Mouse (Mus musculus) kidney, embryonic 15.5 days (tissue): ENCODE results near the gene Gmpr2. TPM values are rescaled to one million over a fixed set of nuclear protein-coding genes. Genes with fewer than 3 reads are reported as not detected.

ENCODE experiments used
- ATAC-seq: fragments of 200-750 bp; cut with Nextera tagmentation; replicated peaks from 2 replicates; pipeline ENCODE4 v1.8.0; 2017; ENCODE audit warnings: moderate TSS enrichment; ENCODE audit not compliant: low FRiP score
- H3K27ac ChIP-seq: fragments of 300-500 bp; sonication (generic); 2 replicates; pipeline ENCODE4 v1.5.1; 2015; ENCODE audit warnings: mild to moderate bottlenecking, inconsistent platforms
- H3K27me3 ChIP-seq: fragments of 300-500 bp; sonication (generic); 2 replicates; pipeline ENCODE4 v1.6.1; 2015; ENCODE audit warnings: inconsistent platforms
- H3K36me3 ChIP-seq: fragments of 300-500 bp; sonication (generic); 2 replicates; pipeline ENCODE4 v1.6.1; 2015; ENCODE audit warnings: inconsistent platforms
- H3K4me1 ChIP-seq: fragments of 300-500 bp; sonication (generic); 2 replicates; pipeline ENCODE4 v1.6.1; 2015; ENCODE audit warnings: inconsistent platforms
- H3K4me2 ChIP-seq: fragments of 300-500 bp; sonication (generic); 2 replicates; pipeline ENCODE4 v1.6.1; 2015; ENCODE audit warnings: moderate library complexity, mild to moderate bottlenecking, inconsistent platforms
- H3K4me3 ChIP-seq: fragments of 300-500 bp; sonication (generic); replicated peaks from 2 replicates; pipeline ENCODE4 v1.5.1; 2015; ENCODE audit warnings: mild to moderate bottlenecking, inconsistent platforms
- H3K9ac ChIP-seq: fragments of 300-500 bp; sonication (generic); 2 replicates; pipeline ENCODE4 v1.6.1; 2015; ENCODE audit warnings: mild to moderate bottlenecking, inconsistent platforms
- H3K9me3 ChIP-seq: fragments of 300-500 bp; sonication (generic); replicated peaks from 2 replicates; pipeline ENCODE4 v1.6.1; 2016; ENCODE audit warnings: inconsistent platforms
- WGBS: fragments of 180-500 bp; shearing (Covaris S2); methylation state at CpG from one replicate; pipeline ENCODE4 v1.1.7; 2015; ENCODE audit warnings: mixed read lengths; 5-methylcytosine and 5-hydroxymethylcytosine counted together
- polyA plus RNA-seq: library from polyadenylated mRNA; unstranded; fragments of >200 nt; fragmentation: Nextera tagmentation; extraction: Ambion mirVana; gene quantifications from 2 replicates; pipeline ENCODE4 v1.2.1, GENCODE M21; 2015

The Gmpr2 gene
- polyA plus RNA-seq, 1 experiment from 2014 or later, result 72.6 TPM

DNA sequence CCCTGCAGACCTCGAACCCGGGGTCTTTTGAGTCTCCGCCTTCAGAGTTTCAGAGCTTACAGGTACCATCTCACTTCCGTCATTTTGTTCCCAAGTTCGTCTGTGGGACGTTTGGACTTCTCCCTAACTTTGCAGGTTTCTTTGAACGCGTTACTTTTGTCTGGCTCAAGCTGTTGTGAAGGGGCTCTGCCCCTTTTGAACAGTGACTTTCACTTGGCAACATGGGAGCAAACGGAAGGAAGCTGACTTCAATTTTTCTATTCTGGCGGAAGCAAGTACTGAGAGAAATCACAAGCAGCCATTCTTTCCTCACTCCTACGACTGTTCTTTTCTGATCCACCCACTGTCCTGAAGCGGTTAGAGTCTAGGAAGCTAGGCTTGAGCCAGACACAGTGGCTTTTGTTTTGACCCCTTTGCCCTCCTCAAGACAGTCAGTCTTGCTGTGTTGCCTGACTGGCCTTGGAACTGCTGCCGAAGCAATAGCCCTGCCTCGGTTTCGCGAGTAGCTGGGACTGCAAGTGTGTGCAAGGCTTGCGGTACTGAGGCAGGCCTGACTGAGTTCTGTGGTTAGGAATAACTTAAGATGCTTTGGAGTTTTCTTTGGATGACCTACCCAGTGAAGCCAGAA lies 27.4 kb upstream of the Gmpr2 start:
- peaks cover 24% of the 10 kb centered on the region for H3K4me1 ChIP-seq
- H3K36me3 ChIP-seq, result peaks cover 36% of the 10 kb centered on the region
- peak overlapping the region; percentile 71 for H3K4me3 ChIP-seq
- 19% methylated on average over 17 of the region's 17 CpGs for WGBS
- H3K9ac ChIP-seq, result peak overlapping the region; percentile 96
- no peak for ATAC-seq
- H3K4me2 ChIP-seq, result peak overlapping the region; percentile 63
- peak overlapping the region; percentile 93 for H3K27ac ChIP-seq
- H3K27me3 ChIP-seq, result no peaks in the 10 kb centered on the region
- H3K9me3 ChIP-seq, result no peaks in the 10 kb centered on the region

DNA sequence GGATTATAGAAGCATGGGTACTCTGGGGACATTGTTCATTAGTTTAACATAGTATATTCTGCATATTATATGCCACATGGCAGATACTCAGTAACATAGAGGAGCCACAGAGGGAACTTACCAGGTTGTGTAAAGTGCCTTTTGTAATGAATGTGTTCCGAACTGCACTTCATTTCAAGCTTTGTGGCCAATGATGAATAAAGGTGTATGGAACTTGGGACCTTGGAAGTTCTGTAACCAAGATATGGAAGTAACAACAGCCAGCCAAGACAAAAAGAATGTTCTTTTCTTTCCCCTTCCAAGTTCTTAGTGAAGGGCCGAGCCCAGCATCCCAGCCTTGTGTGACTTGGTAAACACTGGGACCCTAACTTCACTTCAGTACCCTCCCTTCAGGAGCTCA lies 21.9 kb upstream of the Gmpr2 start, which contains the start of gene Tssk4:
TSS of gene Tssk4 (plus strand) at position 301 of the 400 bp plus-strand sequence.
- no peaks in the 10 kb centered on the region for H3K9me3 ChIP-seq
- no peak within 1 kb of the TSS for H3K4me3 ChIP-seq
- no peaks in the 10 kb centered on the region for H3K27me3 ChIP-seq
- ATAC-seq, result no peak
- H3K9ac ChIP-seq, result no peak within 1 kb of the TSS
- H3K4me2 ChIP-seq, result no peak within 1 kb of the TSS
- H3K36me3 ChIP-seq, result peaks cover 11% of the 10 kb centered on the region
- 93% methylated on average over 2 of the region's 2 CpGs for WGBS
- peaks cover 5% of the 10 kb centered on the region for H3K4me1 ChIP-seq
- no peak within 1 kb of the TSS for H3K27ac ChIP-seq

DNA sequence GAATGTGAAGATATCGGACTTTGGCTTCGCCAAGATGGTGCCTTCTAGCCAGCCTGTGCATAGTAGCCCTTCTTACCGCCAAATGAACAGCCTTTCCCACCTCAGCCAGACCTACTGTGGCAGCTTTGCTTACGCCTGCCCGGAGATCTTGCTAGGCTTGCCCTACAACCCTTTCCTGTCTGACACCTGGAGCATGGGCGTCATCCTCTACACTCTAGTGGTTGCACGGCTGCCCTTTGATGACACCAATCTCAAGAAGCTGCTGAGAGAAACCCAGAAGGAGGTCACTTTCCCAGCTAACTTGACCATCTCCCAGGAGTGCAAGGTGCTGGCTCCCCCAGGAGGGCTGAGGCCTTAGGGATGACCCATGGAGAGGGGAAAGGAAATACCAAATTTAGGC lies 20.2 kb upstream of the Gmpr2 start:
- ATAC-seq, result no peak
- H3K27me3 ChIP-seq, result no peaks in the 10 kb centered on the region
- H3K9me3 ChIP-seq, result no peaks in the 10 kb centered on the region
- H3K4me2 ChIP-seq, result no peak overlapping the region
- H3K4me1 ChIP-seq, result no peaks in the 10 kb centered on the region
- WGBS, result 90% methylated on average over 7 of the region's 7 CpGs
- H3K27ac ChIP-seq, result no peak overlapping the region
- peaks cover 6% of the 10 kb centered on the region for H3K36me3 ChIP-seq
- H3K9ac ChIP-seq, result no peak overlapping the region
- H3K4me3 ChIP-seq, result no peak overlapping the region

DNA sequence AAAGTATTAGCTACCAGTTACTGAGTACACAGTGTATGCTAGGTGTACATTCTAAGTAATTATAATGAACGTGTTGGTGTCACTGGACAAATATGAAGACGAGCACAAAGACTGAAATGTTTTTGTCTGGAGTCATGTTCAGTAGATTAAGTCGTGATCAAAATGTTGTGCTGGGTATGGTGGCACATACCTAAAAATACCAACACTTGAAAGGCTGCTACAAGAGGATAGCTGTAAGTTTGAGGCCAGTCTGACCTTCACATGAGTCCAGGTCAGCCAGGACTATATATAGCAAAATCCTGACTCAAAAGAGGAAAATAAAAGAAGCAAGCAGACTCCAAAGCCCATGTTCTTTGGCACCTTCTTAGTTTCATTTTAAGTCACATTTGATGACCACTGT lies 14.8 kb upstream of the Gmpr2 start:
- H3K9me3 ChIP-seq, result no peaks in the 10 kb centered on the region
- no peak overlapping the region for H3K27ac ChIP-seq
- peaks cover 17% of the 10 kb centered on the region for H3K4me1 ChIP-seq
- H3K27me3 ChIP-seq, result no peaks in the 10 kb centered on the region
- no peak overlapping the region for H3K4me3 ChIP-seq
- 87% methylated on average over 3 of the region's 3 CpGs for WGBS
- H3K9ac ChIP-seq, result no peak overlapping the region
- no peak for ATAC-seq
- H3K36me3 ChIP-seq, result peaks cover 27% of the 10 kb centered on the region
- no peak overlapping the region for H3K4me2 ChIP-seq

DNA sequence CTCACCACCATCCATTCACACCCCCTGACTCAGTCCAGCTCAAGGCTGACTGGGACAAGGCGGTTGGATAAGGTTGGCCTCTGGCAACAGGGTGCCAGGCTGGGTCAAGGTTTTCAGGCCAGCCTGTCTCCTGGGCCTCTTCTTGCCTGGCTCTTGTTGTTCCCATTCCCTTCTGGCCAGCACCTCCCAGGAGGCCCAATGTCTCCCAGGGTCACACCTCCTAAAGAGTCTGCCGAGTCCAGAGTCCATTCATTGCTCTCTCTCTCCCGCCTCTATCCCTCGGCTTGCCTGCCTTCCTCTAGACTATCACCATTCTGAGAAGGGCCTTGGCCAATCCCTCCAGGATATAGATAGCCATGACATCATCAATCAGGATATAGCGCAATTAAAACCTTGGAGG lies 13.7 kb upstream of the Gmpr2 start:
- H3K9me3 ChIP-seq, result no peaks in the 10 kb centered on the region
- 91% methylated on average over 5 of the region's 5 CpGs for WGBS
- peaks cover 17% of the 10 kb centered on the region for H3K4me1 ChIP-seq
- H3K4me3 ChIP-seq, result no peak overlapping the region
- no peaks in the 10 kb centered on the region for H3K27me3 ChIP-seq
- no peak for ATAC-seq
- peaks cover 35% of the 10 kb centered on the region for H3K36me3 ChIP-seq
- H3K27ac ChIP-seq, result no peak overlapping the region
- no peak overlapping the region for H3K4me2 ChIP-seq
- no peak overlapping the region for H3K9ac ChIP-seq

DNA sequence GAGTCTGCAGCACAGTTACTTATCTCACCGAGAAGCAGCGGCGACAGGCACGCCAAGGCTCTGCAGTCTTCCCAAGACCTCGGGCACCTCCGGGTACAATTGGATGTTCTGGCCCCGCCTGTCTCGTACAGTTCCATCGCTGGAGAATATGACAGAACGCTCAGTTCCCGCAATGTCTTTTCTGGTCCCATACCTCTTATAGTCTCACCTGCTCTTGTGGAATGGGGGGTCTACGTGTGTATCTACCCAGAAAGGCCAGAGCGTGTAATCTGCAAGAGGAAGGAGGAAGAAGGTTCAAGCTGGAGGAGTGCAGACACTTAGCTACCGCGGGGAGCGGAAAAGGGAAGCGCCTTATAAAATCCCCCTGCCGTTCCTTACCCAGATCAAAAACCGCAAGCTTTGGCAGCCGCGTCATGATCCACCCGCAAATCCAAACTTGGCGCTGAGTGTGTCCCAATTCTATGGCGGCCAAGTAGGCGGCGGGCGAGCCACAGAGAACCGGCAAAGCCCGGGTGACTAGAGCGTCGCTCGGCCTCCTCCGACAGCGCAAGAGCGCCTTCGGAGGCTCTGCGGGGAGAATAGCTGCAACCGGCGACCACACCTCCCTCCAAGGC lies 11.7 kb upstream of the Gmpr2 start, which contains the start of gene Mdp1:
TSS of gene Mdp1 (minus strand) at position 549 of the 614 bp plus-strand sequence.
- ATAC-seq, result peak; percentile 95
- Histone ChIP-seq H3K4me2 (peak within 1 kb of the TSS; percentile 59), H3K36me3 (peaks cover 46% of the 10 kb centered on the region), H3K27ac (peak within 1 kb of the TSS; percentile 69), H3K9ac (peak within 1 kb of the TSS; percentile 61), H3K4me1 (peaks cover 17% of the 10 kb centered on the region), H3K4me3 (peak within 1 kb of the TSS; percentile 62), H3K27me3 (no peaks in the 10 kb centered on the region), H3K9me3 (no peaks in the 10 kb centered on the region)
- WGBS, result 0% methylated on average over 39 of the region's 39 CpGs

DNA sequence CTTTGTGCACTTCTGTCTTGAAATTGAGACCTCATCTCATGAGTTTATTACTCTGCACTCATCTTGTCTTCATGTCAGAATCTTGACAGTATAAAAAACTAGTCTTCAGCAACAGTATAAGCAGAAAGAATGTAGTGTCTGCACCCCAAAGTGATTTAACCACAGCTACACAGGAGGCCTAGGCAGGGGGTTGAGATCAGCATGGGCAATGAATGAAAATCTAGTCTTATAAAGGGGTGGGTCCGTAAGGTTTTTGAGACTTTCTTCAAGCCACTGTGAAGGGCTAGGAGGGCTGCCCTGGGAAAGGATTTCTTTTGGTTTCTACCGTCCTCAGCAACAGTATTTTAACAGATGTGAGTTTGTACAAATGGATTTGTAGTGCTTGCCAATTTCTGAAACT lies 11.1 kb upstream of the Gmpr2 start:
- ATAC-seq, result peak; percentile 20; the same call in 1 of the 2 replicates
- Histone ChIP-seq H3K4me3 (peak overlapping the region; percentile 62), H3K9ac (no peak overlapping the region)

DNA sequence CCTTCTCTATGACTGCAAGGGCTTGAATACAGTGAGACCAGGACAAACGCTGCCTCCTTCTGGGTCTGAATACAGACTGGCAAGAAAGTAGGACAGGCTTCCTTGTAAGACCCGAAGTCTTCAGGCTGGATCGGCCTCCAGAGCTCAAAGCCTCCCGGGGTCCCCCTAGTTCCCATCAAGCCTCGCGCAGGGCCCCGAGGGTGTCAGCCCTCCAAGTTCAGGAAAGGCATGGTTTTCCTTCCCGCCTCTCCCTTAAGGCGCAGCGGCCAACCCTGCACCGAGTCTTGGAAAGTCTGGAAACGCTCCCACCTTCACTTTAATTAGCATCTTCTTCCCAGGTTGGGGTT lies 282 bp upstream of the Gmpr2 start:
- no peaks in the 10 kb centered on the region for H3K9me3 ChIP-seq
- peak overlapping the region; percentile 88 for H3K9ac ChIP-seq
- H3K27me3 ChIP-seq, result no peaks in the 10 kb centered on the region
- 0% methylated on average over 12 of the region's 12 CpGs for WGBS
- H3K4me3 ChIP-seq, result peak overlapping the region; percentile 76
- H3K36me3 ChIP-seq, result peaks cover 36% of the 10 kb centered on the region
- peak overlapping the region; percentile 79 for H3K4me2 ChIP-seq
- ATAC-seq, result peak; percentile 58
- H3K4me1 ChIP-seq, result peaks cover 21% of the 10 kb centered on the region
- peak overlapping the region; percentile 90 for H3K27ac ChIP-seq

More for the DNA sequence above, 11.1 kb upstream of the Gmpr2 start:
- H3K4me1 ChIP-seq, result peaks cover 17% of the 10 kb centered on the region
- peak overlapping the region; percentile 59 for H3K4me2 ChIP-seq
- 52% methylated on average over 2 of the region's 2 CpGs for WGBS
- 0 out of 2 replicates have a peak overlapping the region, but pooled peaks have one; percentile 69 for H3K27ac ChIP-seq
- no peaks in the 10 kb centered on the region for H3K27me3 ChIP-seq
- H3K9me3 ChIP-seq, result no peaks in the 10 kb centered on the region
- H3K36me3 ChIP-seq, result peaks cover 52% of the 10 kb centered on the region

DNA sequence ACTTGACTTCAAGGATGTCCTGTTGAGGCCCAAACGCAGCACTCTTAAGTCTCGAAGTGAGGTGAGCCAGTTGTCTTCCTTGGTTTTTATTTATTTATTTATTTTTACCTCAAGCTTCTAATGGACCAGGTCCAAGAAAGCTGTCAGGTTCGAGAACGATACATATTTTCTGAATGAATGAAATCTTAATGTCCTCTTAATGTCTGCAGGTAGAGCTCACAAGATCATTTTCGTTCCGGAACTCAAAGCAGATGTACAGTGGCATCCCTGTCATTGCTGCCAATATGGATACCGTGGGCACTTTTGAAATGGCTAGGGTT lies 960 bp downstream of the Gmpr2 start:
- Histone ChIP-seq H3K4me2 (peak overlapping the region; percentile 79), H3K36me3 (peaks cover 43% of the 10 kb centered on the region), H3K4me1 (peaks cover 21% of the 10 kb centered on the region), H3K4me3 (peak overlapping the region; percentile 76), H3K27ac (peak overlapping the region; percentile 90; the same call in 1 of the 2 replicates), H3K9me3 (no peaks in the 10 kb centered on the region), H3K9ac (peak overlapping the region; percentile 51), H3K27me3 (no peaks in the 10 kb centered on the region)
- 74% methylated on average over 7 of the region's 7 CpGs for WGBS
- ATAC-seq, result no peak

DNA sequence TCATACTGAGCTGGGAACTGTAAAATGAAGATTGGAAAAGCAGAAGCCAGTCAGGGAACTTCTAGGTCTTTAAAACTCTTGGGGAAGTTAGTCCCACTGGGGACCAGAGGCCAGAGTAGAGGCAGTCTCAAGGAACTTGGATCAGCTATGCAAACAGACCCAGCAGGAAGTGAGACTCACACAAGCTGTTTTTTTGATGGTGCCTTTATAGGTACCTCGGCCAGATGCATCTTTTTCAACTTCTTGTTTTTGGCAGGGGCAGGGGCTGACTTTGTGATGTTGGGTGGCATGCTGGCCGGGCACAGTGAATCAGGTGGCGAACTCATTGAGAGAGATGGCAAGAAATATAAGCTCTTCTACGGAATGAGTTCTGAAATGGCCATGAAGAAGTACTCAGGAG lies 5.9 kb downstream of the Gmpr2 start:
- Histone ChIP-seq H3K4me2 (no peak overlapping the region), H3K9me3 (no peaks in the 10 kb centered on the region), H3K4me1 (peaks cover 17% of the 10 kb centered on the region), H3K4me3 (no peak overlapping the region), H3K27ac (no peak overlapping the region), H3K36me3 (peaks cover 55% of the 10 kb centered on the region), H3K27me3 (no peaks in the 10 kb centered on the region), H3K9ac (no peak overlapping the region)
- no peak for ATAC-seq
- WGBS, result 85% methylated on average over 4 of the region's 4 CpGs

DNA sequence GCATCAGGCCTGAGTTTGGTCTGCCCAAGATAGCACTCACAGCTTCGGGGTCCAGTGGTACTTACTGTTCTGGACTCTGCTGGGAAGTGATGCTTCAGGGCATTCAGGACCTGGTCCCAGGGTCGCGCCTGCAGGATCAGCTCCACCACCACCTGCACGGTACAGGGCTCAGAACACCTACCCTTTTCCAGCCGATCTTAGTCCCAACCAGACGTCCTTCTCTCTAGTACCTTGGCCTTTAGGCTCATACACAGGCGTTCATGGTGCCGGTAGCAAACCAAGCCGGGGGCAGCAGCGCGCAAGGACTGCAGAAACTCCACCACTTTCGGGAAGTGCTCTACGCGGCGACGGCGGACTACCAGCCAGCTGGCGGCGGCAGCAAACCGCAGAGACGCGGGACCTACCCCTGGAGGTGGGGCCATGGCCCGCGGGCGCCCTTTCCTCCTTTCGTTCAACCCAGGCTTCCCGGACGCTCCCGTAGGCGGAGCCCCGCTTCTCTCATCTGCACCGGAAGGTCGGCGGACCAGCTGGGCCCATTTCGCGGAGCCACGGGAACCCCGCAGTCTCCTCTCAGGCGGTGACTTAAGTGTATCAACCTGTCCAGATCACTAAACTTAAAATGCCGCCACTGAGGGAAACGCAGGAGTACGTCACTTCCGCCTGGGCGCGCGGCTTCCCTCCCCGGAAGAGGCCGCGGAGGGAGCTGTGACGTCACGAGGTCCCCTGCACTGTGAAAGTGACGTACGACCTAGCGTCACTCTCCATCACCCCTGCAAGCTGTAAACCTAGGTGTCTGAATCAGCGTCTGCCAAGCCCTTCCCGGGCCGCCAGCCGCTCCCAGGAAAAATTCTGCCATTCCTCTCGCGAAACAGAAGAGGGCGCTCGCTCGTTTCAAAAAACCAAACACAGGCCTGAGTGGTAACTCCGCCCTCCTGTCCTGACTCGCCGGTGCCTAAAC lies 9.7 kb downstream of the Gmpr2 start, which contains the start of gene Tinf2:
TSS of gene Tinf2 (minus strand) at position 661 of the 958 bp plus-strand sequence.
- peaks cover 37% of the 10 kb centered on the region for H3K36me3 ChIP-seq
- H3K4me1 ChIP-seq, result peaks cover 14% of the 10 kb centered on the region
- H3K27ac ChIP-seq, result peak within 1 kb of the TSS; percentile 94
- no peaks in the 10 kb centered on the region for H3K27me3 ChIP-seq
- H3K4me2 ChIP-seq, result peak within 1 kb of the TSS; percentile 67
- H3K9me3 ChIP-seq, result no peaks in the 10 kb centered on the region
- peak within 1 kb of the TSS; percentile 84 for H3K4me3 ChIP-seq
- peak; percentile 96 for ATAC-seq
- peak within 1 kb of the TSS; percentile 83 for H3K9ac ChIP-seq
- WGBS, result under 1% methylated on average over 66 of the region's 66 CpGs

DNA sequence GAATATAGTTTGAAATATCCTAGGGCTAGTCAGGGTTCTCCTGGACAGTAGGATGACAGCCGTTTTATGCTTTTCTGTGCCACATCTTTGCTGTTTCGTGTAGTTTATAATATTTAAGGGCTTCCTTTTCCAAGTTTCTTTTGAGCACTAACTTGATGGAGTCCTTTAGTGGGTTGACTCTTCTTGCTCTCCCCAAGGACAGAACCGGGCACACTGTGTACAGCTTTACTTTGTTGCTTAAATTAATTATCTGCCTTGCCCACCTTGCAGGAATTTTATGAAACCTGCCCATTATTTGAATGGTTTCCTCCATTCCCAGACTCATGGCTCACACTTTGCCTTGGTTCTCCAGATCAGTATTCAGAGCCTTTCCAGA lies 10.4 kb downstream of the Gmpr2 start:
- WGBS, result 10% methylated on average over 3 of the region's 3 CpGs
- H3K4me2 ChIP-seq, result peak overlapping the region; percentile 67
- H3K4me1 ChIP-seq, result peaks cover 14% of the 10 kb centered on the region
- H3K9me3 ChIP-seq, result no peaks in the 10 kb centered on the region
- peak overlapping the region; percentile 84 for H3K4me3 ChIP-seq
- peaks cover 31% of the 10 kb centered on the region for H3K36me3 ChIP-seq
- peak overlapping the region; percentile 94 for H3K27ac ChIP-seq
- no peaks in the 10 kb centered on the region for H3K27me3 ChIP-seq
- H3K9ac ChIP-seq, result peak overlapping the region; percentile 83
- peak; percentile 26 for ATAC-seq
